Mouse (Mus musculus) fat pad, adult 2 months (tissue): ENCODE data around the gene Pfas.

Experiments
- DNase-seq: peaks from one replicate; pipeline ENCODE4 v3.0.0-alpha.2; 2011; ENCODE audit warnings: low read depth, low spot score; ENCODE audit errors: extremely low read depth

Gene Pfas

DNA sequence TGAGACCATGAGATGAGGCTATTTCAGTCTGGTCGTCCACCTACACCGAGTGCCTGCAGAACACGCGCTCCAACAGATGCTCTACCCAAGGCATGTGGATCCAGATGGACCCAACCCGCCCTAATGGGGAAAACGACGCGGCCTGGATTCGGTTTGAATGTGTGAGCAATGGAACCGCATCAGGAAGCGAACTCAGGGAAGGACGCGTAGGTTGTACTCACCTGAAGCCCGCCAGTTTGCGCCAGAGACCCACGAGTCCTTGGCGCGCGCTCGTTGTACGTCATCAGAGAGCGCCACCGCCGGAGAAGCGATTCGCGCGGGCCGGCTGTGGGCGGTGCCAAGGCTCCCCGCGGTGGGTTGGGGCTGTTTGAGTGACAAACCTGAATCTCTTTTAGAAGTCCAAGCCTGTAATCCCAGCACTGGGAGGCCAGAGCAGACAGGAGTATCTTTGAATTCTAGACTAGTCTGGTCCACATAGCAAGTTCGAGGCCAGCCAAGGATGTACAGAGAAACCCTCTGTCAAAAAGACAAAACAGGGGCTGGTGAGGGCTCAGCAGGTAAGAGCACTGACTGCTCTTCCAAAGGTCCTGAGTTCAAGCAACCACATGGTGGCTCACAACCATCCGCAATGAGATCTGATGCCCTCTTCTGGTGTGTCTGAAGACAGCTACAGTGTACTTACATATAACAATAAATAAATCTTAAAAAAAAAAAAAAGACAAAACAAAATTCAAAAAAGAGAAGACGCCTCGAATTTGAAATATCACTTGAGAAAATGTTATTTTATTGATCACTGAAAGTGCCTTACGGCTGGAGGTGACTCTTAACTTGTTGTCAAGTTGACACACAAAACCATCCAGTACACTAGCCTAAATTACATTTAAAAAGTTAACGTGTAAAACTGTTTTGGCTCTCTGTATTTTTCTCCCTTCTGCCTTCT lies at the start of gene Pfas:
Gene Pfas, minus strand, starts transcription at position 279 of the 940 bp plus-strand sequence.
- DNase-seq: no peak

DNA sequence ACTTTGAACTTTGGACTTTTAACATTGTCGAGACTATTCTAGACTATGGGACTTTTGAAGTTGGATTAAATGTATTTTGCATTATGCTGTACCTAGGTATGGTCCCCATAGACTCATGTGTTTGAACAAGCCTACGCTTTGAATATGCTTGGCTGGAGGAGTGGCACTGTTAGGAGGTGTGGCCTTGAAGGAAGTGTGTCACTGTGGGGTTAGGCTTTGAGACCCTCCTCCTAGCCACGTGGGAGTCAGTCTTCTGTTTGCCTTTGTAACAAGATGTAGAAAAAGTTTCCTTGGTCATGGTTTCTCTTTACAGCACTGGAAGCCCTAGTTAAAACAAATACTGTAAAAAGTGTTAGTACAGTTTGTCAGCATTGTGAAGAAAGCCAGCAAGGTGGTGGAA lies 45.6 kb upstream of the Pfas start:
- DNase-seq: no peak

DNA sequence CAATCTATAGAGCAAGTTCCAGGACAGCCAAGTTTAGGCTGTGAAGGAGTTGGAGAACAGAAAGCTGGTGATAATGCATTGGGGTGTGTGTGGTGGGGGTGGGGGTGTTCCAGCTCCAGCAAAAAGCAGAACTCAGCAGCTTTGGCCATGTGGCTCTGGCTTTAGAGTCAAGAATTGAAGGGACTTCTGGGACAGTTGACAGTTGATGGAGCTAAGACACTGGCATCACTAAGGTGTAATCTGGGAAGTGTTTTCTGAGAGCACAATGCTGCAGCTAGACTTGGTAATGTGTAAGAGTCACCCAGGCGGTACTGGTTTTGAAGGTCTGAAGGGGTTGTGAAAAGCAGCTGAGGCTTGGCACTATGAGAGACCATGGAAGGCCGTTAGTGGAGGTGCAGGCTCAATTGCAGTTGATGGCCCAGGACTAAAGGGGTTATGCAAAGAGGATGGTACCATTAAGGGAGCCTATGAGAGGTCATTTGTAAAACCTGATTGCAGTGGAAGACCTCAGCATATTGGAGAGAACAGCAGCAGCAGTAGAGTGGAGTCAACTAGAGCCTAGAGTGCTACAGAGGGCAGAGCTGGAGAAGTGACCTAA lies 44.7 kb upstream of the Pfas start:
- DNase-seq: no peak

DNA sequence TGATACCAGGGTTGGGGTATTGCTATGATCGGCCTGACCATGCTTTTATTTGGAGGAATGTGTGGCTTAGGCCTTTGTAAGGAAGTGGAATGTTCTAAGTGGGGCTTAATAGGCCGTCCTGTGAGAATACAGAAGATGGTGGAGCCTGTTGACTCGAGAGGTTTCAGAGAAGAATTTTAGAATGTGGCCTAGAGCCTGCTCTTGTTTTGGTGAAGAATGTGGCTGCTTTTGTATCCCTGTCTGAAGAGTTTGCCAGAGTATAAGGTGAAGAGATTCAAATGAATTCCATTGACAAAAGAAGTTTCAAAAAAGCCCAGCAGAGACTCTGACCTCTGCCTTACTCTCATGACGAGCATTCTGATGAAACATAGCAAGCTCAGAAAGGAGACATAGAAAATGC lies 43.5 kb upstream of the Pfas start:
- no peak for DNase-seq

DNA sequence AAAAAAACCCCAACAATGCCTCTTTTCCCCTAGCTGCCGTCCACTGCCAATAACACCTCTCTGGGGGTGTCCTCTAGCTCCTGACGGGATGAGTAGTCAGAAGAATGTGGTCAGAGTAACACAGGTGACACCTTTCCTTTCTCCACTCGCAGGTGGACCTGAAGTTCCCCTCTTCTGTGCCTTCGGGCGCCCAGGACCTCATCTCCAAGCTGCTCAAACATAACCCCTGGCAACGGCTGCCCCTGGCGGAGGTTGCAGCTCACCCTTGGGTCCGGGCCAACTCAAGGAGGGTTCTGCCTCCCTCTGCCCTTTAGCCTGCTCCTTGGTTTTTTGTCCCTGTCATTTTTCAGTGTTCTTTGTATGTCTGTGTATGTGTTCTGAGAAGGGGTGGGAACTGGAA lies 42.5 kb upstream of the Pfas start:
- DNase-seq: no peak

DNA sequence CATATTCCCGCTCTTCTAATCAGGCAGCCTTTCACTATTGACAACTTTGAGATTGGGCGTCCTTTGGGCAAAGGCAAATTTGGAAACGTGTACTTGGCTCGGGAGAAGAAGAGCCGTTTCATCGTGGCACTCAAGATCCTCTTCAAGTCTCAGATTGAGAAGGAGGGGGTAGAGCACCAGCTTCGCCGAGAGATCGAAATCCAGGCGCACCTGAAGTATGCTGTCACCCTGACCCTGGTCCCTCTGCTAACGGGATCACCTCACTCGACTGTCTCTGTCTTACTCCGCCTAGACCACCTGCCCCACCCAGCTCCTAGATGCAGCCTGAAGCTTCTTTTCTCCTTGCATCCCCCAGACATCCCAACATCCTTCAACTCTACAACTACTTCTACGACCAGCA lies 39.9 kb upstream of the Pfas start:
- no peak for DNase-seq

DNA sequence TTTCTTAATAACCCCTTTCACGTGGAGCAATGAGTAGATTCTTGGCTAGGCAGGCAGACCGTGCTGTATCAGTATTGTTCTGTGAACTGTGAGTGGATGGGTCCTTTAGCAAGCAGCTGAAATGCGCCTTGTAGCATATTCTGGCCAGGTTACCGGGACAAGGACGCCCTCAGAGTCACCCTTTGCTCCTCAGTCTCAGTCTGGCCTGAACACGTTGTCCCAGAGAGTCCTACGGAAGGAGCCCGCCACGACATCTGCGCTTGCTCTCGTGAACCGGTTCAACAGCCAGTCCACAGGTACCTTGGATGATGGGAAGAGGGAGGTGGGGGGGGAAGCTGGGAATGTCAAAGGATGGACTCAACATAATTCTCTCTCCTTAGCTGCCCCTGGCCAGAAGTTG lies 39.3 kb upstream of the Pfas start:
- no peak for DNase-seq

DNA sequence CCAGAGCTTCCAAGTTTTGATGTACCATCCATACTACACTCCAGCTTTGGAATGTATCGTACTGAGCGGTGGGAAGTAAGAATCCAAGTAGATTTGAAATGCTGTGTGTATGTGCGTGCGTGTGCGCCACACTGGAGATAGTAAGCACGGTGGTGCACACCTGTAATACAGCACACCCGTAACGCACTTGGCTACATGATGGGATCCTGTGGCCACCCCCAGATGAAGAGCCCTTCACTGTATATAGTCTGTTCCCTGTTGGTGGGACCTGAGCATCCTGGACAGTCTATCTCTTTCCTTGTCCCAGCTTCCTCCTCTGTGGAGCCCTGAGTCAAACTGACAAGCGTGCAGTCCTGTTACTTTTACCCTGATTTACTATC lies 38.1 kb upstream of the Pfas start:
- no peak for DNase-seq

DNA sequence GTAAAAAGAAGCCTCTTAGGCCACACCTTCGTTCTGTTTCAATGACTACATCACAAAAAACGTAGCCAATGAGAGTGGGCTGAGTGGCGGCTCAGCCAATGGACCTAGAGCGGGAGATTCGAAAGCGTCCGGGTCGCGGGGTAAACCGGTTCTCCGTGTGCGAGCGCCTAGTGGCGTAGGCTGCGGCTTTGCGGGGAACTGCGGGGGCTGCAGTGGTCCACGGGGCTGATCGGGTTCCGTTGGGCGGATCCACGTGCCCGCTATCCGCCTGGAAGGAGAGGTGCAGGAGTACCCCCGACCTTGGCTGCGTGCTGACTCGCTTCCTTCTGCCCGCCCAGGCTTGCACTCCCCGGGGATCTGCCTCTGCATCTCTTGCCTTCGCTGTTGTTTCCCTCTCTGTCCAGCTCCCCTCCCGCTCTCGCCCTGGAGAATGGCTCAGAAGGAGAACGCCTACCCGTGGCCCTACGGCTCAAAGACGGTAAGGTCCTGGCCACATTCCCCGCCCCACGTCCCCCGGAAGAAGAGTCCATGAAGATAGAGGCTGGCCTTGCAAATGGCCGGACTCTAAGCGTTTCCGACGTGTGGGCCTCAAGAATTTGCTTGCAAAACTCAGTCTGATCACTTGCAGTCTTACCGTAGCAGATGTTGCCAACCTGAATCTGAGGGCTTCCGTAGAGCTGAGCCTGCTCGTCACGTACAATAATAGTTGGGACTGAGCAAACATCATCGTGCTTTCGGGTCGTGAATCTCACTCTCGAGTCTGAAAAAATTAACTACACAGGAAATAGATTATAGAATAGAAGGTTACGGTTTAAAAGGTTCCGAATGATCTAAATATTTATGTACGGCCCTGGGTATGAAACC lies 37.5 kb upstream of the Pfas start, which contains the start of gene Aurkb:
Gene Aurkb, plus strand, starts transcription at position 117 of the 864 bp plus-strand sequence.
- DNase-seq: no peak

DNA sequence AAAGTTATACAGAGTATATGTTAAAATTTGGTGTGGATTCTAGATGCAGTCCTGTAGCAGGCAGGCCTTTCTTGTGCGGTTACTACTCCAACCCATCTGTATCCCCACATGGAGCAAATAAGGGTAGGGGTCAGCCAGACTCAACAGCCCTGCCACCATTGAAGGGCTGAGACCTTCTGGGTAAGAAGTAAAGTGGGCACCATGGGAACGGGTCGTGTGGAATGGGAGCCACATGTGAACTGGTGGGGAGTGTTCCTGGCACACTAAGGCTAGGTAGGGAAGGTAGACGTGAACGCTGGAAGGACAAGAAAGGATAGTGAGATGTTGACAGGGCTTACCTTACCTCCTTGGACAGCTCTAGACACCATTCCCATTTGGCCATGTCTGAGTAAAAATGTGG lies 29.9 kb upstream of the Pfas start:
- no peak for DNase-seq

DNA sequence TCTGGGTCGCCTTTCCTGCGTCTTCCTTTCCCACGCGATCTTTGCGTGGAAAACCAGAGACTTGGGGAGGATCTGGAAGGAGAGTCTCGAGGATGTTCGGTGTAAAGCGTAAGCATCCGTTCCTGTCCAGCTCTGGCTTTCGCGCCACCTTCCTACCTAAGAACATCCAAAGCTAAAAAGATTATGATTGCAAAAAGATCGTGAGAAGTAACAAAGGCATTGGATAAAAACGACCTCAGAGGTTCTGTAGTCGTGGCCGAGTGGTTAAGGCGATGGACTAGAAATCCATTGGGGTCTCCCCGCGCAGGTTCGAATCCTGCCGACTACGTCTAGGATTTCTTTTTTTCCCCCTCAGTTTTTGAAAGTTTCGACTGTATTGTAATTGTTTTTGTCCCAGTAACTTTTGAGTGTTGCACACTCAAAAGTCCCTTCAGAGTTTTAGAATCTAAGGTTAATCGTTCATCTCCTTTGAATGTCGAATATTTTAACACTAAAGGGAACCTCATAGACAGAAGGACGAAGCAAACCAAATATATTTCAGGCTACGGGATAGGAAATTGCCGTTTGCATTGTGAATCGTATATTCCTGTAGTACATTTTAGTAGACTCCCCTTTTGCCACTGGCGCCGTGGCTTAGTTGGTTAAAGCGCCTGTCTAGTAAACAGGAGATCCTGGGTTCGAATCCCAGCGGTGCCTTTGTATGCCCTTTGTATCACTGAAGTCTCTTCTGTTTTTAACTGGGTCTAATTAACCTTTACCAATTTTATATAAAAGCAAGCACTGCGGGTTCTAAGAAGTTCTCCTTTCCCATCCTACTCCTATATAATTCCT lies 29.2 kb upstream of the Pfas start:
- no peak for DNase-seq

DNA sequence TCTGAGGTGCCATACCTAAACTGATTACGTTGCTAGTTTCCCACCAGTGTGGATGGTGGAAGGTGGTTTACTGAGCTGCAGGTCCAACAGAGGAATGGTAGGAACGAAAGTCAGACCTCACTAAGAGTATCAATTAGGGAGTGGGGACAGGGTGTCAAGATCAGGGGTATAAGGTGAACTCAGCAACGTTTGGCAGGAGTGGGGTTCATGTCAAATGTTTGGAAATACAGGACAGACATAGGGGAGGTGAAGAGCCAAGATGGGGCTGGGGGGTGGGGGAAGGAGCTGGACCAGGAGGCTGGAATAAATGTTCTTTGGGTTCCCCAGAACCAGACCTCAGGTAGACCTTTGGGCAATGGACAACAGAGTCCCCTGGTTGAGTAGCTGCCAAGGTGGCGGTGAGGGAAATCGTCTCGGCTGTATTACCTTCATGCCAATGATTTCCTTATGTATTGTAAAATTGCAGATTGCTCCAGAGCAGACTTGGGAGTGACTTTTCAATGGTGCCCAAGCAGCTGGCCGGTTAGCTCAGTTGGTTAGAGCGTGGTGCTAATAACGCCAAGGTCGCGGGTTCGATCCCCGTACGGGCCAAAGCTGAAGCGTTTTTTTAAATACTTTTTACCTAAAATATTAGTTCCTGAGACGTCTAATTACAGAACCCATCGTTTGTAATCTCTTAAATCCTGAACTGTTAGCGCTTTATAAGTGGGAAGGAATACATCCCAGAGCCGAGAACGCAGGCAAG lies 28.4 kb upstream of the Pfas start:
- no peak for DNase-seq

DNA sequence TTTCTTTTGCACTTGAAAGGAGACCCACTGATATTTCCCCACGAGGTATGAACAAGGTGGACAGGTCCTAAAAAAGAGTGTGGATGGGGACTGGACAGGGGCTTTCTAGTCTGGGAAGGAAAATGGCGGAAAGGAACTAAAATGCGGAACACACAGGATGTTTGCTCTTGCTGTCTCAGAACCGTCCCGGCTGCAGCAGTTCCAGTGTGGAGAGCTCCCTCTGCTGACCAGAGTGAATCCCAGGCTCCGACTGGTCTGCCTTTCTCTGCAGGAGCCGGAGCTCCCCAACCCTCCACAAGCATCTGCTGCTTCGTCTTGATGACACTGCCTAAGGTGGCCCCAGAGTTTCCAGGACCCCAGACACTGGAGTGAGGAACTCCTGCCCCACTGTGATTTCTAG lies 27.6 kb upstream of the Pfas start:
- no peak for DNase-seq

DNA sequence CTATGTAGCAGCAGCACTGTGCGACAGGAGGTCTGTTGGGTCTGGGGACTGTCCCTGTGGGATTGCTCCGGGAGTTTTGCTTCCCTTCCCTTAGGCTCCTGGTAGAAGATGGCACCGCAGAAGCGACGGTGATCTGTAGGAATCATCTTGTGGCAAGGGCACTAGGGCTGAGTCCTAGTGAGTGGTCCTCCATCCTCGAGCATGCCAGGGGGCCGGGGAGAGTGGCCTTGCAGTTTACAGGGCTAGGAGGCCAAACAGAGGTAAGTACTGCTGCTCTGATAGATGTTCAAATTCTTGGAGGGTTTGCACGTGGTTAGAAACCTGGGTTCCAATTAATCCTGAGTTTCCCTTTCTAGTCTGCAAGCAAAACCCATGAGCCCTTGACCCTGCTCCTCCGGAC lies 27.2 kb upstream of the Pfas start:
- DNase-seq: no peak

DNA sequence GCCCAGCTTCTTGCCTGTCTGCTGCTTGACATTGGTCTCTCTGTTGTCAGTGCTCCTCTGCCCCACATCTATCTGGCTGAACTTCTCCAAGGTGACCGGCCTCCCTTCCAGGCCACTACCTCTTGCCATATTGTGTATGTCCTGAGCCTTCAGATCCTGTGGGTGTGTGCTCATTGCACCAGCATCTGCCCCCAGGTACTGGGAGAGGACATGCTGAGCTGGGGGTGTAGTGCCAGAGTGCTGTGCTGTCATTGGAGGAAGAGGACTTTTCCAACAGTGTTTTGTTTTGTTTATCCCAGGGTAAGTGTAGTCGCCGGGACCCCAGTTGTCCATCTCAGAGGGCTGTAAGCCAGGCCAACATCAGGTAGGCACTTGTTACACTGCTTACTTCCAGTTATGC lies 26.3 kb upstream of the Pfas start:
- no peak for DNase-seq

DNA sequence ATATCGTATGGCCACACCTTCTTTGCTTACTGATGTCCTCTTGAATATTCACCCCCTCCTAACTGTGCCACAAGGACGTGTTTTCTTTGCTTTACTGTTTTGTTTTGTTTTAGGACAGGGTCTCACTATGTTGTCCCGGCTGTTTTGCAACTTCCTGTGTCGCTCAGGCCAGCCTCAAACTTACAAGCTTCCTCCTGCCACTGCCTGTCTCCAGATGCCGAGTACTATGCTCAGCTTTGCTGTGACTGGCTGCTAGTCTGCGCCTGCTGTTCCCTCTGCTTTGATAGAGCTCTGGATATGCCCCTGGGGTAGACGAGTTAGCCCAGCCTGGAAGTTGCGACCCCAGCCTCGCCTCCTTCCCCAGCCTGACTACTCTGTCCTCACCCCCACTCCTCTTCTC lies 25.3 kb upstream of the Pfas start:
- DNase-seq: no peak

DNA sequence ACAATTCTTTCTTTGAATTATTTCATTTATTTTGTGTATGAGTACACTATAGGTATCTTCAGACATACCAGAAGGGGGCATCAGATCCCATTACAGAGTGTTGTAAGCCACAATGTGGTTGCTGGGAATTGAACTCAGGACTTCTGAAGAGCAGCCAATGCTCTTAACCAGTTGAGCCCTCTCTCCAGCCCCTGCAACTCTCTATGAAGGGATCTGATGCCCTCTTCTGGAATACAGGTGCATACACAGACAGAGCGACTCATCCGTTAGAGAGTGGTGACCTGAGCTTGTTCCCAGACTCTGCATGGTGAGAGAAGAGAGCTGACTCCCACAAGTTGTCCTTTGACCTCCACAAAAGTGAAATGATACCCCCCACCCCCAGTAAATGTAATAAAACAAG lies 20.5 kb upstream of the Pfas start:
- no peak for DNase-seq

DNA sequence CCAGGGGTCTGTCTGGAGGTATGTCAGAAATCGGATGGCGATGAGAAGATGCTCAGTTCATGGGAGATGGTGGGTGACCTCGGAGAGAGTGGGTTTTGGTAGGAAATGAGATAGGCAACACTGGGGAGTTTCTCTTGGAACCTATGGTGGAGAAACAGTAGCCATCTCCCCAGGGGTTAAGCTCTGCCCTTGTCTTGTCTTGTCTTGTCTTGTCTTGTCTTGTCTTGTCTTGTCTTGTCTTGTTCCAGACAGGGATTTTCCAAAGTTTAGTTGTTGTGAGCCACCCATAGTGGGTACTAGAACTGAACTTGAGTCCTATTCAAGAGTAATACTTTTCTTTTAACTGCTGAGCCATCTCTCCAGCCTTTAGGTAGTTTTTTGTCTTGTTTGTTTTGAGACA lies 18.3 kb upstream of the Pfas start:
- DNase-seq: no peak

DNA sequence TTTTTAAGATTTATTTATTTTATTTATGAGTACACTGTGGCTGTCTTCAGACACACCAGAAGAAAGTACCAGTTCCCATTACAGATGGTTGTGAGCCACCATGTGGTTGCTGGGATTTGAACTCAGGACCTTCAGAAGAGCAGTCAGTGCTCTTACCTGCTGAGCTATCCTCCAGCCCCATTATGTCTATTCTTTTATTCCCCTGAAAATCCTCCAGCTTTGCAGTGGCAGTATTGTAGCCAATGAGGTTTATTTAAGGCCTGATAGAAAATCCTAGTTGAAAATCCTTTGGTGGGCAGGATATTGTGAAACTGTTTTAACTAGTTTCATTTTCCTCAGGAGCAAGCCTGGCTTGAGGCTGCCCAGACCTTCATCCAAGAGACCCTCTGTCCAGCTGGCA lies 12.4 kb upstream of the Pfas start:
- DNase-seq: no peak

DNA sequence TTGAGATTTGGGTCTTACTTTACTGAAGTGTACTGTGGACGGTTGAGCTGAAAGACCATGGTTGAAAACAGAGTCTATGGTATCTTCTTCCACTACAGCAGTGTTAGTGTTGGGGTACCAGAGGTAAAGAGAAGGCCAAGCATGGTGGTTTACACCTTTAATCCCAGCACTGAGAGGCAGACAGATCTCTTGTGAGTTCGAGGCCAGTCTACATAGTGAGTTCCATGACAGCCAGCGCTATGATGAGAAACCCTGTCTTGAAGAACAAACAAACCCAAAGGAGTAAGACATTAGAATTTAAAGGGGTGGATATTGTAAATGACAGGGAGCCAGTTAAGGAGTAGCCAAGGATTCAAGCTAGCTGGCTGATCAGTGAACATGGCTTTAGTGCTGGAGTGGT lies 8.5 kb upstream of the Pfas start:
- no peak for DNase-seq
